Mouse (Mus musculus): ENCODE data around the gene Tcf7.

Tcf7 gene

DNA sequence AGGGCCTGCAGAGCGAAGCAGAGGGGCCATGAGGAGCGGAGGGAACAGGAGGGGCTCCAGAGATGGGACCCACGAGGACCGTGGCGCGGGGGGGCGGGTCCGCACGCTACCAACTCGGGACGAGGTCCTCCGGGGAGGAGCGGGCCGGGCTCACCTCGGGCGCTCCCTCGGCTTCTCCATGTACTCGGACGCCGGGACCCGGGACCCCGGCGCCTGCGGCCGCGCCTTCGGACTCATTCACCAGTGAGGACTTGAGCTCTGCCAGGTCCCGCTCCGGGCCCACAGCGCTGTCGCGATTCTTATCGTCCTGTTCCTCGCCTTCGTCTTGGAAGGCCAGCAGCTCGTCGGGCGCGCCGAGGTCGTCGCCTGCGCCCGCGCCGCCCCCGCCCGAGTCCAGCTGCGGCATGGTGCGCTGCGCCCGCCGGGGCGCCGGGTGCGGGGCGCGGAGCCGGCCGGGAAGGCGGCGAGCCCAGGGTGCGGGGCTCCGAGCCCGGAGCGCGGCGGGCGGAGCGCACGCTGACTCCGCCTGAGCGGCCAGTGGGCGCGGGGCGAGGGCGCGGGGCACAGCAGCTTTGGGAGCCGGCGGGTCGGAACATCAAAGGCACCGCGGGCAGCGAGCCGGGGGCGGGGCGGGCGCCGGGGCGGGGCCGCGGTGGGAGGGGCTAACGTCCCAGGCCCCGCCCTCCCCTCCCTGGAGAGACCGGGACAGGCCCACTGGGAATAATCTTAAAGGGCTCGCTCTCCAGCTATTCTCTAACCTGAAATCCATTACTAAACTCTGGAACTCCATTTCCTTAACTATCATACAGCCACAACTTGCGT, at the start of gene Tcf7:
Gene Tcf7, minus strand, starts transcription at position 241 of the 822 bp plus-strand sequence.
- peak; percentile 88 for DNase-seq (ENCODE audit: low spot score)

DNA sequence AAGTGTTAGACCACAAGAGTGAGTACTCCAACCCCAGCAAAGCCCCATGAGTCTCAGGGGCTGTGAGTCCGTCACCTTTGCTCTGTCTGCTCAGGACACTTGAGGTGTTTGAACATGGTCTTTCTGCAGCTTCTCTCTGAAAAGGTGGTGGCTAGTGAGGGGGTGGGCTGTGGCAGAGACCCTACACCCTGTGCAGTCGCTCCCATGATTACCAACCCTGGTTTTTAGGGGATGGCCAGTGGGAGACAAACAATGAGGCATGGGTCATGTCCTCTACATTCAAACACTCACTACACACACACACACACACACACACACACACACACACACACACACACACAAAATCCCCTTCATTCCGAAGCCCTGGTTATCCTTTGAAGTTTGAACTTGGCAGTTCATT, 44.5 kb upstream of the Tcf7 start:
- no peak for DNase-seq (ENCODE audit: low spot score)

DNA sequence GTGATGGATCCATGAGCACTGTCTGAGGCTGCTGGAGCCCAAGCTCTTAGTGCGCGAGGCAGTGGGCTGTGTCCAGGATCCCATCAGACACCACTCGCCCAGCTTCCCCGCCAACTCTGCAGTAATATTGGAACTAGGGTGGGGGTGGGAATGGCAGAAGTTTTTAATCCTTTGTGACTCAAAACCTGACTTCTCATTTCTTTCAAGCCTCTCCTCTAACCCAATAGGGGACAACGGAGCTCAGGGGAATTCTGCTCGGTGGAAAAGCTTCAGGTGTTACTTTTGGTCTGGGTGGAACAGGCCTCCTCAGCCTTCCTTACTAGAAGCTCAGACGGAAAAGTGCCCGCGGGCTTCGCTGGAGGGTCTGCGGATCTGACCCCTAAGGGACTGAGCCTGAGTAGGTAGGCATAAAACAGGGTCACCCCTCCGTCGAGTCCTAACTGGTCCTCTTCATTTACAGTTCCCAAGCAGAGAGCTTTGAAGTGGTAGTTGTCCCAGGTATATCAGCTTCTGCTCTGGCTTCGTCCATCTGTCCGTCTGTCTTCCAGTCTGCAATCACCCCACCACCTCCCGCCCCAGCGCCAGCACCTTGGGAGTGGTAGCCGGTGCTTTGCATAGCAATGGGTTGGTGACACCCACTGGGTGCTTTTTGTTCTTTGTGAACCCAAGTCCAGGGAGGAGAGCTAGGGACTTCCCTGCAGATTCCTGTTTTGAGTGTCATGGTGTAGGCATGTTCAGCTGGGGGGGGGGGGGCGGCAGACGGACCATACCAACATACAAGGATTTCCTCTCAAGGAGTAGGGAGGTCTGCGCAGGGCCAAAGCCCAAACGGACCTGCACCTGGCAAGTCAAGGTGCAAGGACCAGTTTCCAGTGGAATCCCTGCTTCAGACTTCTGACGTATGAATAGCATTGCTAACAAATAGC, 41.9 kb upstream of the Tcf7 start:
- DNase-seq (ENCODE audit: low spot score), result no peak

DNA sequence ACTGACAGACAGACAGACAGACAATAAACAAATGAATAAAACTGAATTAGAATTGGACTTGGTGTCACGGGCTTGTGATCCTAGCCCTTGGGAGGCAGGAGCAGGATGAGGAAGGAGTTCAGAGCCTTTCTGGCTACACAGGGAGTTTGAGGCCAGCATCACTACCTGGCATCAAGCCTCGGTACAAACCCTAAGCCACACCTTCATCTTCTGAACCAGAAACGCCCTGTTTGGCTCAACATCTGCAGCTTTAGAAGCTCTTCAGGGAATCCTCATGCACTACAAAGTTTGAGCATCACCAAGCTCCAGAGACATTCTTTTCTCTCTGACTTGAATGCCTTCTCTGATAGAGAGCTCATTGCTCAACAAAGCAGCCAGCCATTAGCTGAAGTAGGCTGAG, 38.7 kb upstream of the Tcf7 start:
- no peak for DNase-seq (ENCODE audit: low spot score)

DNA sequence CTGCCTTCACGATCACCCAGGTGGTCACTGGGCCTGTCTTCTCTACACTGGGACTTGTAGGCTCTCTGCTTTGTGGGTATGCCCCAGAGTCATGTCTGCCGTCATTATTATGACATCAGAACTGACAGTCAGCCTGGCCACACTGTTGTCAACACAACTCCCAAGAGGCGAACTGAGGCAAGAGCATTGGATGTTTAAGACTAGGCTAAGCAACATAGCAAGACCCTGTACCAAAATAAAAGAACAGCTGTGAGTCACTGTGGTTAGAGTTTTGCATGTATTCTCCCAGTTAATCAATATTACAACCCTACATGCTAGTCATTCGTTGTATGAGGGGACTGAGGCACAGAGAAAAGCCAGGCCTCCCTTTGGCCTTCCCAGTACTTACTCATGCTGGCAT, 37.7 kb upstream of the Tcf7 start:
- no peak for DNase-seq (ENCODE audit: low spot score)

DNA sequence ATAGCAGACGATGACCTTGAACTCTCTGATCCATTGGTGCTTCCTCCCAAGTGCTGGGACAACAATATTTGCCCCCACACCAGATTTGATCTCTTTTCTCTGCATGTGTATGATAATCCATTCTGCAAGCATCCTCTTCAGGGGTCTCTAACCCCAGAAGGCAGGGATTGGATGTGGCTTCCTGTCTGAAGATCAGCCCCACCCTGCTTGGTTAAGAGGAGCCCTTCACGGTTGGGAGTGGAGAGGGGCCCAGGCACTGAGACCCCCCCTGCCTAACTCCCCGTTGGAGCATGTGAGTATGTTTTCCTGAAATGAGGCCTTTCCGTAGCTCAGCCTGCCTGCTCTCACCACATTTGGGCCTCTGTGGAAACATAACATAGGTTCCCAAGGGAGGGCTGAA, 36.9 kb upstream of the Tcf7 start:
- DNase-seq (ENCODE audit: low spot score), result no peak

DNA sequence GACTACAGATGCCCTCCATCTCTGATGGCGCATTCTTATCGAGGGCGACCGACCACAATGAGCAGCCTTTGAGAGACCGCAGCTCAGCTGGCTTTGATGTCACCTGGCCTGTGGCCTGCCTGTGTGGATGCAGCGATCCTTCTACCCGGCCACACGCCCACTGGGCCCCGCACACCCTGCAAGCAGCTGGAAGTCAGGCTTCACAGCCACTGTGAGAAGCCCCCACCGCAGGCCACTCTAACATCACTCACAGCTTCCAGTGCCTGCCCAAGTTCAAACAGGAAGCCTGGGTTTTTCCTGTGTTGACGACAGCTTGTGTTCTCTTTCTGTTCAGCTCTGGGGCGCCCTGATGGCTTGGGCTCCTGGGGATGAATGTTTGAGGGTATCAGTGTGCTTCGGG, 35.6 kb upstream of the Tcf7 start:
- DNase-seq (ENCODE audit: low spot score), result no peak

DNA sequence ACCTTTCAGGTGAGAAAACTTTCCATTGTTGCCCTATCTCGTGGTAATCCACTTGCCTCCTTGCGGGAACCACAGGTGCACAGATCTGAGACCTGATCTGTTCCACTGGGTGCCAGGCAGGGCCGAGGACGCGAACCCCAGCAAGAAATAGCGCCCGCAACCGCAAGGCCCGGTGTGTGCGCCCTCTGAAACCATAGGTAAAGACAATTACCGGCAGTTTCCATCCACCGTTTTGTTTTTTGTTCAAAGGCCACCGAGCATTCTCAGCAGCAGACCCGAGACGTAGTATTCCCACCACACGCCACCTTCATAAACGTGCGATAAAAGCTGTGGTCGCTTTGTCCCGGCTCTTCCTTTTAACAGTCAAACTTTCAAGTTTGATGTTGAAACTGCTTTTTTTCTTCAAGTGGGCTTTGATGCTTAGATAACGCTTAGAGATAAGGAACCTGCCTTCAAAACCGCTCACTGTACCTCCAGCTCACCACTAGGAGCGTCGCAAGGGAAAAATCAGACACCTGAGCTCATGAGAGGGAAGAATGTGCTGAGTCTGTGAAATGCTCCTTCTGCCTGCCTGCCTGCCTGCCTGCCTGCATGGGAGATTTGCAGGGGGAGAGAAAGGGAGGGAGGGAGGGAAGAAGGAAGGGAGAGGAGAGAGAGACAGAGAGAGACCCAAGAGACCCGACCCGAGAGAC, 31.4 kb upstream of the Tcf7 start:
- DNase-seq (ENCODE audit: low spot score), result peak; percentile 63

DNA sequence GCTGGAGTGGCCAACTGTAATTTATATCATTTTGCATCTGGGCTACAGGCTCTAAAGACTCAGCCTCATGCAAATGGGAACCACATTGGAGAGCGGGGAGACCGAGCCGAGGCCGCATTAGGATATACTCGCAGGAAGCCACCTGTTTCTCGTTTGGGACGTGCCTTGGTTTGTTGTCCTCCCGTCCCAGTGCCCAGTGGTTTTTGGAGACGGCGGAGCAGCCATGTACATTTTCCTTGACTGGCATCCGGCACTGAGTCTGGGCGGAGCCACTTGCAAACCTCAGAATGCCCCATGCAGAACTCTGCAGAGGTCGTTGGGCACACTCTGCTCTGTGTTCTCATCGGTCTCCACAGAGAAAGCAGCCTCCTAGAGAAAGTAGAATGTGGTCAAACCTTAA, 27.9 kb upstream of the Tcf7 start:
- no peak for DNase-seq (ENCODE audit: low spot score)

DNA sequence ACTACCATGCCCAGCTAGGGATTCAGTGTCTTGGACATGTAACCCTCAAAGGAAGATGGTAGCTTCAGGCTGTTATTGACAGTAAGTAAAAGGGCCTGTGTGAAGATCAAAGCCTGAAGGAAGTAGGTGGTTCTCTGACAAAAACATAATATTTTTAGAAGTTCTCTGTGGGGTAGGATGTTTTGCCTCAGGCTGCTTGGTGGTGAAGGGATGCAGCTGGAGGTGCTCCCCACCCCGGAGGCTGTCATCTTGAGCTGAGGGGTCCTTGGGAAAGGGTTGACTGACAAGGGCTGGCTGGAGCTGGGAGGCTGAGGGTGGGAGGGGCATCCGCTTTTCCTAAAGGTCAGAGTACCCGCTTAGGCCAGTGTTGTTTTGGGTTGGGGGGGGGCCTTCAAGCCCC, 26.7 kb upstream of the Tcf7 start:
- no peak for DNase-seq (ENCODE audit: low spot score)

DNA sequence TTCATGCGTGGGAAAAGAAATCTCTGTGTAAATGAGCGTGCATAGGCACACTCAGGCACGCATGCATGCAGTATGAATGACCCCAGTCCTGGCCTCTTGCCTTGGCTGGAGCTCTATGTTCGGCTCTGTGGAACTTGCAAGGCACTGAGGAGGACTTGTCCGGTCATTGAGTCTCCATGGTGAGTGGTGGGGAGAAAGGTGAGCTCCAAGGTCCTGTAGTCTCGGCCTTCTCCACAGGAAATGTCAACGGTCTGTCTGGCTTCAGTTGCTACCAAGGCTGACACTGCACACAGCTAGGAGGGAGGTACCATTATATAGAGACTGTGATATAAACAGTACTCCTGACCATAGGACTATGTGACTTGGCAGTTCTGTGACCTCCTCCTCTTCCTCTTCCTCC, 23.6 kb upstream of the Tcf7 start:
- no peak for DNase-seq (ENCODE audit: low spot score)

DNA sequence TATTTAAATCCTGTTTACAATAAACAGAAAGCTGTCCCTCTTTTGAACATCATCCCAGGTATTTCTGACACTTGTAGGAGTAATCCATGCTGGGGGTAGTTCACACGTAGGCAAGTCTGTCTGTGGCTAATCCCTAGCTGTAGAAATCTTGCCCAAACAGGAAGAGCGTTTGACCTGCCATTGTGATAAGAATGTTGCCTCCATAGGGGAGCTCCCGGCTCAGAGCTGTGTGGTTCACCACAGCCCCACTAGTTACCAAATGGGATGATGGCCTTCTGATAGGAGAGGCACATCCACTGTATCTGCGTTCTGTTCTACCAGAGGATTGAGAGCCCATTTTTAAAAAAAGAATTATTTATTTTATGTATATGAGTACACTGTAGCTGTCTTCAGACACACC, 22.5 kb upstream of the Tcf7 start:
- no peak for DNase-seq (ENCODE audit: low spot score)

DNA sequence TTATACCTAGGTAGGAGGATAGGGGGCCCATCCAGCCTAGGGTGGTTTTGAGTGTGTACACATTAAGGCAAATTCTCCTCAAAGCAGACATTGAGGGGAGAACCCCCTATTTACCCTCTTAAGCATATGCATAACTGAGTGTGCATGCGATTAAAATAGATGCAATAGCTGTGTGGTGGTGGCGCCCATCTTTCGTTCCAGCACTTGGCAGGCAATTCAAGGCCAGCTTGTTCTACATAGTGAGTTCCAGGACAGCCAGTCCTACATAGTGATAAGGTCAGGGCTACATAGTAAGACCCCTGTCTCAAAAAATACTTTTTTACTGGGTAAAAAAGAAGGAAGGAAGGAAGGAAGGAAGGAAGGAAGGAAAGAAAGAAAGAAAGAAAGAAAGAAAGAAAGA, 19.9 kb upstream of the Tcf7 start:
- DNase-seq (ENCODE audit: low spot score), result no peak

DNA sequence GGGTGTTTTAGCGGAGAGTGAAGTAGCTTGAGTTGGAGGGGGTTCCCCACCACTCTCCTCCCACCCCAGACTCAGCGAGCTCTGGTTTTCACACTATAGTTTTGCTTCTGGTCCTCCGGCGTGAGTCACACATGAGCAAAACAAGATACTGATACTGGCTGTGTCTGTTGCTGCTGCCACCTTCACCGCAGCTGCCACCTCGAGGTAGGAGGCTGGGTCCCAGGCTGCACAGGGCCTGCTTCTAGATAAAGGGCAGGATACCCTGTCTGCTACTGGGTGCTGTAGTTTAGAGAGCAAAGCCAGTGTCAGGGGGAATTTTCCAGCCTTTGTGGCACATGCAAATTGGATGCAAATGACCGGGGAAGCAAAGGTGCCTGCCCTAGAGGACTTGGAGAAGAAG, 16.9 kb upstream of the Tcf7 start:
- no peak for DNase-seq (ENCODE audit: low spot score)

DNA sequence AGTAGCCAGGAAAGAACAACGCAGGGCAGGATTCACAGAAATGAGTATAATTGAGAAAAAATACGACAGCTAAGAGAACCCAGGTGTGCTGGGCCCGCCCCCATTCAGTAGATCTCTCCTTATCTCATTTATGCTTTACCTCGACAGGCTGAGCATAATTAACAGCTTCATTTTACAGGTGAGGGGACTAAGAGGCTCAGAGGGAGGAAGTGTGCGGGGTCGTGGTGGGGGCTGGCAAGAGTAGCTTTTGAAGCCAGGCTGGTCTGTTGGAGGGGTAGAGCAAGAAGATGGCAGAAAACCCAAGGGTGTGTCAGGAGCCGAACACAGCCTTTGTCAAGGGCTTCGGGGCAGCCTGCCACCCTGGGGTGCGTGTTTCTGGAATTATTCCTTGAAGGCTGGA, 16.1 kb upstream of the Tcf7 start:
- DNase-seq (ENCODE audit: low spot score), result no peak

DNA sequence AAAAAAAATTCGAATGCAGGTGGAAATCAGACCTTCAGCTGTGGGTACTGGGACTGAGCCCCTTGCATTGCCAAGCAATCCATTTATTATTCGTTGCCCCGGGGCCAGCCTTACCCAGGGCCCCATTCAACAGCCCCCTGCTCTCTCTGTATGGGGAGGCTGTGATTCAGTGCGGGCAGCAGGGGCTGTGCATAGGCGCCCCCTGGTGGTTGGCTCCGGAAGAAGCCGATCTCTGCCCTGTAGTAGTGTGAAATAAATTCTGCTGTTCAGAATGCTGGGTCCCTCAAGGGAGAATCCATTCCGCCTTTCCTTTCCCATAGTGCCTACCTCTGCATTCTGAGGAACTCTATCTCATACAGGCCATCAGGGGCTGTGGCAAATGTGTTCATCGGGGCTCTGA, 14.5 kb upstream of the Tcf7 start:
- DNase-seq (ENCODE audit: low spot score), result peak; percentile 50

DNA sequence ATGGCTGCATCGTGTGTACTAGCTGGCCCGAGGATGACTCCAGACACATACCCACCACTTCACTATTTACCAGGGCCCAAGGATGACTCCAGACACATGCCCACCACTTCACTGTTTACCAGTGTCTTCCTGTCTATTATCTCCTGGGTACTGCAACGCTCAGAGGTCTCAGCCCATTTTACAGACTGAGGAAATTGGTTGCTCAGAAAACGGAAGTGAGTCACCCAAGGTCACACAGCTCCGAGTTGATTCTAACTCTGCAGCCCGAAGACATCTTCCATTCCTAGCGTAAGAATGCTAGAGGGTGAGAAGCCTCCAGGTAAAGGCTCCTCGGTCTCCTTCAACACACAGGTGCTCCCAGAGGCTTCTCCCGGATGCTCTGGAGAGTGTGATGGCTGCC, 11.3 kb upstream of the Tcf7 start:
- DNase-seq (ENCODE audit: low spot score), result no peak

DNA sequence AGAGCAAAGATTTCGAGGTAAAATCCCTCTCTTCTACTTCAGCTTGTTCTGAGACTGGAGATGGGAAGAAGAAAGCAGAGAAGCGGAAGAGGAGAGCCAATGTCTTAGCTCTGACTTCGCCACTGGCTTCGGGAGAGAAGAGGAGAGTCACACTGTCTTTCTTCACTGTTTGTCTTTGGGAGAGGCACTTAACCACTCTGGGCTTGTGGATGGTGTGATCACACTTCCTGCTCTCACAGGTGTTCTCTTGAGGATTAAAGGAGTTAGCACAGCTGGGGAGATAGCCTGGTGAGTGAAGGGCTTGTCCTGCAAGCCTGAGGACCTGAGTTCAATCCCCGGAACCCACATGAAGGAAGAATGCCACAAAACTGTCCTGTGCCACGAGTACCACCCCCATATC, 10.1 kb upstream of the Tcf7 start:
- DNase-seq (ENCODE audit: low spot score), result no peak

DNA sequence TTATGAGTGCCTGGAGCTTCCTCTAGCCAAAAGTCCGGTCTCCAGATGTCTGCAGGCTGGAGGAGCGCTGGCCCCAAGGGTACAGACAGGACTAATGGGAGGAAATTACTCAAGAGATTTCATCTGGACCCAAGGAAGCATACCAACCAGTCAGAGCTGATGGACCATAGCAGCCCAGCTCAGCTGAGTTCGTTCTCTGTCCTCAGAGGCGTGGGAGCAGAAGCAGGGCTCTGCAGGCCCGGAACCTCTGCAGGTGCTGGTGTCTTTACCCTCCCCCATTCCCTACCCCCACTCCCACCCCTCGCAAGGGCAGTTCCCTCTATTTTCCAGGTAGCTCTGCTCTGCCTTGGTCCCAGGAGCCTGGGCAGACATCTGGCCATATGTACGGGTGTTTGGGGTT, 9.5 kb upstream of the Tcf7 start:
- DNase-seq (ENCODE audit: low spot score), result no peak

DNA sequence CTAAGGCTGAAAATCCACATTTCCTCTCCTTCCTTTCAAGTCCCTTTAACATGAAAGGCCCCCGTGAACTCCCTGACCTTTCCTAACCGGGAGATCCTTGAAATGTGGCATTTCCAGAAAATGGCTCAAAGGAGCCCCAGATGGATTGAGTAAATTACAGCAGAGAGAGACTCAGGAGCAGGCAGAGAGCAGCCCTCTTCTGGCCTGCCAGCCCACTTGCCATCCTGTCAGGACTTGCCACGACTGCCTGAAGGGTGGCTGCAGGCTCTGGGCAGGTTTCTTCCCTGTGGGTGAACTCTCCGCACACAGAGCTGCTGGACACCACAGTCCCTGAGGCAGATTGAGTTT, 4.1 kb upstream of the Tcf7 start:
- DNase-seq (ENCODE audit: low spot score), result peak; percentile 39

DNA sequence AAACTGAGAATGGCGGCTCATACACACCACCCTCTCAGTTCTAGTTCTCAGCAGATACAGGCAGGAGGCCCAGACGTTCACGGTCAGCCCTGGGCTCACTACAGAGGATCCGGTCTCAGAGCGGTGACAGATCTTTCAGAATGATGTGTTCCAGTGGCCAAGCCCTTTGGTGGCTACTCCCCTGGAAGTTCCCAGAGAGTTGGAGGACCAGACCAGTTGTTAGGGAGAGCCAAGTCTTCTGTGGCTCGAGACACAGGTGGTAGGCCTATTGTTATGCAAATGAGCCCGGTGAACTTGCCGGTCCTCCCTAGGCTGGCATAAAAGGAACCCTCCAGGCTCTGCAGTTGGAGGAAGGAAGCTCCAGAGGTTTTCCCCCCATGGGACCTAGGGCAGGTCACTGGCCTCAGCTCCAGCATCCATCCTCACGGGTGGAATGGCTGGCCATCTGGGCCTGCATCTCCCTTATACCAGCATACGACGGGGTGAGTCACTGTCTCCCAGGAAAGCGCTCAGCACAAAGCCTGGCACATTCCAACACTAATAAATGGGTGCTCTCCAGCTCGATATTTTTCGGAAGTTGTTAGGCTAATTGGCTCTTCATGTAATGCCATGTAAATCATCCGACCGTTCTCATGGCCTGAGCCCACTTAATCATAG, 3.6 kb upstream of the Tcf7 start:
- no peak for DNase-seq (ENCODE audit: low spot score)
